ENCODE assay signal across 8 mouse cellular contexts in genomic region chr13:55209649-55210192, GRCm38 (mm10). TPM values are rescaled to one million over a fixed set of nuclear protein-coding genes. Genes with fewer than 3 reads are reported as not detected.
DNase-seq lines count a peak whose midpoint lies in the region; ATAC-seq lines count a peak whose summit lies in the region.

Nsd1 (plus strand) TSS chr13:55209782.

- H3K9ac ChIP-seq in heart, embryonic 15.5 days = peak within 1 kb of the TSS; percentile 92

- no peak for ATAC-seq in CD4-positive, CD25-positive, alpha-beta regulatory T cell, adult 4 months
- ATAC-seq in heart, embryonic 15.5 days (replicated peaks; ENCODE audit: insufficient number of reproducible peaks, insufficient read depth, low FRiP score, low read depth) = no peak

- H3K4me3 ChIP-seq in erythroblast, embryonic 14.5 days (replicated peaks) = peak within 1 kb of the TSS; percentile 93
- peak within 1 kb of the TSS; percentile 70 for H3K4me3 ChIP-seq in heart, embryonic 15.5 days

- WGBS in heart, embryonic 15.5 days = 36% methylated on average over 31 of the region's 31 CpGs

- peak within 1 kb of the TSS; percentile 95 for H3K27ac ChIP-seq in heart, embryonic 15.5 days

- H3K4me1 ChIP-seq in erythroblast, embryonic 14.5 days (ENCODE audit: control insufficient read depth) = peaks cover 53% of the 10 kb centered on the region
- H3K4me1 ChIP-seq in heart, embryonic 15.5 days (replicated peaks) = peaks cover 35% of the 10 kb centered on the region

- H3K27me3 ChIP-seq in erythroblast, embryonic 14.5 days (ENCODE audit: control insufficient read depth) = no peaks in the 10 kb centered on the region
- no peaks in the 10 kb centered on the region for H3K27me3 ChIP-seq in heart, embryonic 15.5 days

- peaks cover 17% of the 10 kb centered on the region for H3K36me3 ChIP-seq in erythroblast, embryonic 14.5 days (ENCODE audit: control insufficient read depth)
- H3K36me3 ChIP-seq in heart, embryonic 15.5 days = peaks cover 11% of the 10 kb centered on the region

- peak; percentile 73 for DNase-seq in ES-CJ7 (ENCODE audit: low read depth, low spot score)
- DNase-seq in layer of hippocampus, postnatal 14 days (ENCODE audit: low spot score in 2 of 2) = no peak
- DNase-seq in mesoderm, embryonic 11.5 days (ENCODE audit: low read depth, low spot score) = peak; percentile 31
- DNase-seq in urinary bladder, postnatal 10 days (ENCODE audit: low spot score) = no peak
- no peak for DNase-seq in ovary, postnatal 36 days (ENCODE audit: low spot score)

- peak within 1 kb of the TSS; percentile 83 for H3K4me2 ChIP-seq in heart, embryonic 15.5 days

- peaks cover 2% of the 10 kb centered on the region for H3K9me3 ChIP-seq in erythroblast, embryonic 14.5 days (ENCODE audit: control insufficient read depth, low read length)
- H3K9me3 ChIP-seq in heart, embryonic 15.5 days (replicated peaks) = no peaks in the 10 kb centered on the region

RNA-seq across cellular contexts. Expression of gene Nsd1, which starts in this region (rescaled TPM):
- 10 to 100 TPM; 63.0 to 64.6 TPM for polyA plus RNA-seq in CD4-positive, CD25-positive, alpha-beta regulatory T cell, adult 4 months (2017; shearing (Covaris generic))
- polyA plus RNA-seq in erythroblast, embryonic 14.5 days (2012) = 0.20 and 0.48 TPM in 2 replicates
- 41.5 and 42.5 TPM in 2 replicates for polyA plus RNA-seq in heart, embryonic 15.5 days (2015; fragmentation: Nextera tagmentation; extraction: Ambion mirVana)
- total RNA-seq in layer of hippocampus, postnatal 14 days (2021) = 100 to 1,000 TPM; 143 to 145 TPM

Comparison
In these comparisons a context has a peak if more than half of its experiments do, and no peak if none do; other contexts are left out.
1. RNA of gene Nsd1 (polyA plus RNA-seq): 63.0 to 64.6 TPM in CD4-positive, CD25-positive, alpha-beta regulatory T cell, adult 4 months and 41.5 to 42.5 TPM in heart, embryonic 15.5 days; 0.20 to 0.48 TPM in erythroblast, embryonic 14.5 days; every median in the first group is over 10 times any median in the second.
2. DNase-seq: peak in ES-CJ7 (single experiment) and mesoderm, embryonic 11.5 days (single experiment); none in layer of hippocampus, postnatal 14 days (0 of 2), urinary bladder, postnatal 10 days (single experiment) and ovary, postnatal 36 days (single experiment).